Mouse (Mus musculus) forebrain, embryonic 16.5 days (tissue): ENCODE data around the gene Fiz1. TPM values are rescaled to one million over a fixed set of nuclear protein-coding genes. Genes with fewer than 3 reads are reported as not detected.
"Not testable (repeated sequence)": the region's sequence is repeated elsewhere in the genome, so short reads cannot be mapped to it uniquely, and the experiment has no call there.

ENCODE experiments used
- ATAC-seq: fragments of 200-750 bp; cut with Nextera tagmentation; 2 replicates; pipeline ENCODE4 v1.8.0; 2017; ENCODE audit warnings: mild to moderate bottlenecking, moderate library complexity
- H3K27ac ChIP-seq: fragments of 300-500 bp; sonication (generic); 2 replicates; pipeline ENCODE4 v1.5.1; 2014; ENCODE audit warnings: low read length, control low read depth
- H3K27me3 ChIP-seq: fragments of 300-500 bp; sonication (generic); replicated peaks from 2 replicates; pipeline ENCODE4 v1.6.1; 2014; ENCODE audit warnings: low read length; ENCODE audit not compliant: control insufficient read depth, insufficient read depth
- H3K36me3 ChIP-seq: fragments of 300-500 bp; sonication (generic); 2 replicates; pipeline ENCODE4 v1.6.1; 2014; ENCODE audit not compliant: control insufficient read depth, insufficient read depth
- H3K4me1 ChIP-seq: fragments of 300-500 bp; sonication (generic); replicated peaks from 2 replicates; pipeline ENCODE4 v1.6.1; 2014; ENCODE audit warnings: low read length; ENCODE audit not compliant: control insufficient read depth, insufficient read depth
- H3K4me2 ChIP-seq: fragments of 300-500 bp; sonication (generic); 2 replicates; pipeline ENCODE4 v1.6.1; 2014; ENCODE audit warnings: mild to moderate bottlenecking, low read length, control low read depth
- H3K4me3 ChIP-seq: fragments of 300-500 bp; sonication (generic); replicated peaks from 2 replicates; pipeline ENCODE4 v1.5.1; 2014; ENCODE audit warnings: mild to moderate bottlenecking, low read length, control low read depth
- H3K9ac ChIP-seq: fragments of 300-500 bp; sonication (generic); replicated peaks from 2 replicates; pipeline ENCODE4 v1.6.1; 2014; ENCODE audit warnings: low read depth, low read length, control low read depth
- H3K9me3 ChIP-seq: fragments of 300-500 bp; sonication (generic); 2 replicates; pipeline ENCODE4 v1.6.1; 2016; ENCODE audit warnings: low read length; ENCODE audit not compliant: control insufficient read depth
- WGBS: fragments of 180-500 bp; shearing (Covaris S2); extraction: QIAGEN DNeasy Blood & Tissue Kit; methylation state at CpG from one replicate; pipeline ENCODE4 v1.1.7; 2014; 5-methylcytosine and 5-hydroxymethylcytosine counted together
- polyA plus RNA-seq: library from polyadenylated mRNA; unstranded; fragments of >200 nt; fragmentation: Nextera tagmentation; extraction: Ambion mirVana; gene quantifications from 2 replicates; pipeline ENCODE4 v1.2.1, GENCODE M21; 2015

Gene Fiz1
- polyA plus RNA-seq, 1 experiment from 2014 or later = 43.7 TPM

- Histone ChIP-seq H3K4me2 (no peak overlapping the region), H3K27me3 (no peaks in the 10 kb centered on the region), H3K9me3 (peaks cover 18% of the 10 kb centered on the region), H3K27ac (no peak overlapping the region), H3K4me3 (no peak overlapping the region), H3K36me3 (peaks cover 51% of the 10 kb centered on the region), H3K4me1 (no peaks in the 10 kb centered on the region), H3K9ac (no peak overlapping the region)
- no peak for ATAC-seq
- 92% methylated on average over 21 of the region's 21 CpGs for WGBS
Measured at GRCm38 (mm10) chr7:5029946-5030345, 15.4 kb upstream of the Fiz1 start.

GRCm38 (mm10) chr7:5029543-5029942 lies 15.0 kb upstream of the Fiz1 start:
- Histone ChIP-seq H3K4me1 (no peaks in the 10 kb centered on the region), H3K27ac (no peak overlapping the region), H3K4me2 (no peak overlapping the region), H3K36me3 (peaks cover 50% of the 10 kb centered on the region), H3K4me3 (no peak overlapping the region), H3K9me3 (peaks cover 18% of the 10 kb centered on the region), H3K27me3 (no peaks in the 10 kb centered on the region), H3K9ac (no peak overlapping the region)
- WGBS = 96% methylated on average over 22 of the region's 22 CpGs
- ATAC-seq = no peak

- no peaks in the 10 kb centered on the region for H3K9me3 ChIP-seq
- no peaks in the 10 kb centered on the region for H3K36me3 ChIP-seq
- peak overlapping the region; percentile 96 for H3K9ac ChIP-seq
- peak overlapping the region; percentile 79 for H3K4me3 ChIP-seq
- WGBS = 50% methylated on average over 5 of the region's 5 CpGs
- H3K27me3 ChIP-seq = no peaks in the 10 kb centered on the region
- H3K4me1 ChIP-seq = peaks cover 14% of the 10 kb centered on the region
- no peak overlapping the region for H3K27ac ChIP-seq
- ATAC-seq = no peak
- H3K4me2 ChIP-seq = peak overlapping the region; percentile 57
Measured at GRCm38 (mm10) chr7:5021197-5021596, 6.7 kb upstream of the Fiz1 start.

GRCm38 (mm10) chr7:5020685-5021084 lies 6.2 kb upstream of the Fiz1 start:
- peak; percentile 41 for ATAC-seq
- Histone ChIP-seq H3K9ac (peak overlapping the region; percentile 96), H3K4me1 (peaks cover 19% of the 10 kb centered on the region), H3K36me3 (no peaks in the 10 kb centered on the region), H3K4me2 (peak overlapping the region; percentile 57), H3K27me3 (no peaks in the 10 kb centered on the region), H3K9me3 (no peaks in the 10 kb centered on the region), H3K4me3 (peak overlapping the region; percentile 79), H3K27ac (peak overlapping the region; percentile 85)
- WGBS = 0% methylated on average over 12 of the region's 15 CpGs

GRCm38 (mm10) chr7:5020000-5020681 lies 5.6 kb upstream of the Fiz1 start, which contains the start of the genes Zfp865 and Ccdc106:
Zfp865 (plus strand) TSS chr7:5020376.
Ccdc106 (plus strand) TSS chr7:5020553.
- peaks cover 19% of the 10 kb centered on the region for H3K4me1 ChIP-seq
- under 1% methylated on average over 47 of the region's 49 CpGs for WGBS

DNA sequence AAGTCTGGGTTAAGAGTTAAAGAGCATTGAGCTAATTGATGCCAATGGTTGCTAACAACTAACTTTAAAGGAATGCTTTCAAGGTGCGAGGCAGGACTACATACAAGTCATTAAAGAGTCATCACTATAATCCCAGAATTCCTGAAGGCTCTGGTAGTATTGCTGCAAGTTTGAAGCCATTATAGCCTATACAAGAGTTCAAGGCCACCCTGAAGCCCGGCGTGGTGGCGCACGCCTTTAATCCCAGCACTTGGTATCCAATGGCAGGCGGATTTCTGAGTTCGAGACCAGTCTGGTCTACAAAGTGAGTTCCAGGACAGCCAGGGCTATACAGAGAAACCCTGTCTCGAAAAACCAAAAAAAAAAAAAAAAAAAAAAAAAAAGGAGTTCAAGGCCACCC lies 5.1 kb upstream of the Fiz1 start:
- Histone ChIP-seq H3K4me3 (peak overlapping the region; percentile 79), H3K4me1 (peaks cover 19% of the 10 kb centered on the region), H3K27ac (peak overlapping the region; percentile 85), H3K4me2 (peak overlapping the region; percentile 51)
- H3K9ac ChIP-seq, H3K27me3 ChIP-seq, H3K9me3 ChIP-seq, ATAC-seq, H3K36me3 ChIP-seq: not testable (repeated sequence)
- WGBS = 20% methylated on average over 8 of the region's 8 CpGs

More at GRCm38 (mm10) chr7:5020000-5020681, 5.6 kb upstream of the Fiz1 start, which contains the start of the genes Zfp865 and Ccdc106:
- peak within 1 kb of the TSS; percentile 96 for H3K9ac ChIP-seq
- H3K27me3 ChIP-seq = no peaks in the 10 kb centered on the region
- peak; percentile 88 for ATAC-seq
- H3K4me2 ChIP-seq = peak within 1 kb of the TSS; percentile 57
- H3K9me3 ChIP-seq = no peaks in the 10 kb centered on the region
- peak within 1 kb of the TSS; percentile 79 for H3K4me3 ChIP-seq
- peak within 1 kb of the TSS; percentile 85 for H3K27ac ChIP-seq
- H3K36me3 ChIP-seq = no peaks in the 10 kb centered on the region

- 96% methylated on average over 21 of the region's 21 CpGs for WGBS
- no peaks in the 10 kb centered on the region for H3K27me3 ChIP-seq
- H3K27ac ChIP-seq = no peak overlapping the region
- H3K9me3 ChIP-seq = no peaks in the 10 kb centered on the region
- no peak for ATAC-seq
- no peak overlapping the region for H3K9ac ChIP-seq
- no peak overlapping the region for H3K4me3 ChIP-seq
- no peak overlapping the region for H3K4me2 ChIP-seq
- no peaks in the 10 kb centered on the region for H3K36me3 ChIP-seq
- H3K4me1 ChIP-seq = peaks cover 26% of the 10 kb centered on the region
Measured at GRCm38 (mm10) chr7:5017931-5018330, 3.4 kb upstream of the Fiz1 start.

DNA sequence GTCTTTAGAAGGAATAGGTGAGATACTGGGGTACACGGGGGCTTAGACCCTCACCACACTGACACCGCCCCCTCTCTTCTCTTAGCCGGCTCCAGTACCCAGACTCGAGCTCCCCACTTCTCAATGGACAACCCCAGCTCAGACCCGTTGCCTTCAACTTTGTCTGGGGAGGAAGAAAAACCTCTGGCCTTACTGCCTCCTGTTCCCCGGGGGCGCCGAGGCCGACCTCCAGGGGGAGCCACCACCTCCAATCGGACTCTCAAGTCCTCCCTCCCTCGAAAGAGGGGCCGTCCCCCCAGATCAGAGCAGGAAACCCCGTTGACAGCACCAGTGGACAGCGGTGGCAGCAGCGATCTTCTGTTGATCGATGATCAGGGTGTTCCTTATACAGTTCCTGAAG lies 2.9 kb upstream of the Fiz1 start:
- peaks cover 26% of the 10 kb centered on the region for H3K4me1 ChIP-seq
- H3K4me3 ChIP-seq = no peak overlapping the region
- H3K9ac ChIP-seq = no peak overlapping the region
- ATAC-seq = no peak
- 92% methylated on average over 16 of the region's 16 CpGs for WGBS
- H3K9me3 ChIP-seq = no peaks in the 10 kb centered on the region
- H3K36me3 ChIP-seq = peaks cover 4% of the 10 kb centered on the region; the same call in 1 of the 2 replicates
- no peak overlapping the region for H3K27ac ChIP-seq
- no peaks in the 10 kb centered on the region for H3K27me3 ChIP-seq
- no peak overlapping the region for H3K4me2 ChIP-seq

GRCm38 (mm10) chr7:5016920-5017319 lies 2.4 kb upstream of the Fiz1 start:
- Histone ChIP-seq H3K9ac (no peak overlapping the region), H3K36me3 (peaks cover 4% of the 10 kb centered on the region; the same call in 1 of the 2 replicates), H3K27me3 (no peaks in the 10 kb centered on the region), H3K4me1 (peaks cover 26% of the 10 kb centered on the region), H3K4me3 (no peak overlapping the region), H3K27ac (no peak overlapping the region), H3K9me3 (no peaks in the 10 kb centered on the region), H3K4me2 (no peak overlapping the region)
- WGBS = 98% methylated on average over 2 of the region's 2 CpGs
- no peak for ATAC-seq
